Mouse (Mus musculus): ENCODE data around the gene Il17d. TPM values are rescaled to one million over a fixed set of nuclear protein-coding genes. Genes with fewer than 3 reads are reported as not detected.
A peak's percentile ranks its signal among the peaks of the same experiment; 100 is the strongest.

The Il17d gene
- polyA plus RNA-seq, 1 experiment from 2014 or later = 3.6 TPM

DNA sequence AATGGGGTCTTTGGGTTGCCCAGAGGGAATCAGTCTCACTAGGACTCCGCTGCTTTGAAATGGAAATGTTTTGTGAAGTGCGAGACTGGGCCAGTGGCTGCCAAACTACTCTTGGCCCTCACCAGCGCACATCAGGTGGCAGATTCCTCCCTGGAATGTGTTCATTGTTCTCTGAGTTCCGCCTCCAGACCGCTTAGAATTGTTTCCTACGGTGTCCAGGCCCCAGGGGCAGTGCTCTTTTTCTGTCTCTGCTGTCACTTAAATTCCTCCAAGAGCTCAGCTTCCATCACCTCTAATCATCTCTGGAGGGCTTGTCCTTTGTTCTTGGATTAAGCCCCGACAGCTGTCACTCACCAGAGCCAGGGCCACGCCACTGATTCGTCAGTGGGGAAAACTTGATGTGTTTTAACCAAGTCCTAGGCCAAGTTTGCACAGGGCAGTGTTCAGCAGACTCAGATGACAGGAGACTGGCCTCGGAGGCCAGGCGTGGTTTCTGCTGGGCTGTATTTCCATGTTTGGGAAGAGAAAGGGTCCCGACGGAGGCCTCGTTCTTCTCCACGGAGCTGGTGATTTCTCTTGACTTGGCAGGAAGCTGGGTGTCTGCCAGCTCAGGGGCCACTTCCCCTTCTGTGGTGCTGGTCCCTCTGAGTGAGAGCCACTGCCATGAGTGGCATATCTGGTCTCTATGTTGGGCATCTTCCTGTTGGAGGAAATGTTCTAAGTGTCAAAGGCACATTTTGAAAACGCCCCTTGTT is 12.9 kb downstream of the Il17d start:
- 31% methylated on average over 16 of the region's 16 CpGs for WGBS
- no peak overlapping the region for H3K9ac ChIP-seq (ENCODE audit: low read depth, low read length)
- H3K4me3 ChIP-seq (replicated peaks; ENCODE audit: low read depth, low read length) = no peak overlapping the region
- H3K36me3 ChIP-seq (ENCODE audit: insufficient read depth, low read length) = no peaks in the 10 kb centered on the region
- DNase-seq (ENCODE audit: low spot score) (peak; percentile 26), ATAC-seq (replicated peaks; ENCODE audit: low FRiP score, low read depth) (no peak)
- TF ChIP-seq CTCF (IDR thresholded peaks at IDR 0.05; ENCODE audit: low read depth) = no peak
- H3K4me1 ChIP-seq (replicated peaks; ENCODE audit: insufficient read depth, low read length) = 0 out of 2 replicates have a peak, but pooled peaks cover 4% of the 10 kb centered on the region
- H3K4me2 ChIP-seq (ENCODE audit: low read length) = no peak overlapping the region
- no peaks in the 10 kb centered on the region for H3K27me3 ChIP-seq (ENCODE audit: insufficient read depth, low read length)
- no peak overlapping the region for H3K27ac ChIP-seq
- no peaks in the 10 kb centered on the region for H3K9me3 ChIP-seq (replicated peaks; ENCODE audit: low read length)

DNA sequence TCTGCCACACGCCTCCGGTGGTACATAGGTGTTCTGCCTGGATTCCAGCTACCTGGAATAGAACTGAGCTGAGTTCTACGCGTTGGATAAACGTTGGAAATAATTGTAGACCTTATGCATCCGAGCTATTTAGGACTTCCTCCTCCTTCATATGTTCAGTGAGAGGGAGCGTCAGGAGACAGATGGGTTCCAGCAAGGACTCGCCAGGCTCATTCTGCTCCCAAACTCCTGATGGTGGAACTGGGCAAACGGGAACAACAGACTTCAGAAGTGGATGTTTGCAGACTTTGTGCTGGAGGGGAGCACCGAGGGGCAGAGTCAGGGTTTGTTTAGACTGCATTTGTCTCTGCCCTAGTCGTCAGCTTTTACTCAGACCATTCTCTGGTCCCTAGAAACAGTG is 16.1 kb downstream of the Il17d start:
- ATAC-seq (replicated peaks; ENCODE audit: low FRiP score, low read depth) (no peak), DNase-seq (ENCODE audit: low spot score) (no peak)
- Histone ChIP-seq H3K9me3 (replicated peaks; ENCODE audit: low read length) (no peaks in the 10 kb centered on the region), H3K4me1 (replicated peaks; ENCODE audit: insufficient read depth, low read length) (no peaks in the 10 kb centered on the region), H3K4me3 (replicated peaks; ENCODE audit: low read depth, low read length) (no peak overlapping the region), H3K36me3 (ENCODE audit: insufficient read depth, low read length) (no peaks in the 10 kb centered on the region), H3K27me3 (ENCODE audit: insufficient read depth, low read length) (no peaks in the 10 kb centered on the region), H3K4me2 (ENCODE audit: low read length) (no peak overlapping the region), H3K27ac (no peak overlapping the region), H3K9ac (ENCODE audit: low read depth, low read length) (no peak overlapping the region)
- 80% methylated on average over 11 of the region's 11 CpGs for WGBS
- no peak for TF ChIP-seq CTCF (IDR thresholded peaks at IDR 0.05; ENCODE audit: low read depth)

DNA sequence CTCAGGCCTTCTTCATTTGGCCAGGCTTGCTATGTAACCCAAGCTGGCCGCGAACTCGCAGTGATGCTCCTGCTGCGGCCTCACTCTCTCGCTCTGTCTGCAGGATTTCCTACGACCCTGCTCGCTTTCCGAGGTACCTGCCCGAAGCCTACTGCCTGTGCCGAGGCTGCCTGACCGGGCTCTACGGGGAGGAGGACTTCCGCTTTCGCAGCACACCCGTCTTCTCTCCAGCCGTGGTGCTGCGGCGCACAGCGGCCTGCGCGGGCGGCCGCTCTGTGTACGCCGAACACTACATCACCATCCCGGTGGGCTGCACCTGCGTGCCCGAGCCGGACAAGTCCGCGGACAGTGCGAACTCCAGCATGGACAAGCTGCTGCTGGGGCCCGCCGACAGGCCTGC is 17.7 kb downstream of the Il17d start:
- TF ChIP-seq CTCF (IDR thresholded peaks at IDR 0.05; ENCODE audit: low read depth) = no peak
- Histone ChIP-seq H3K9ac (ENCODE audit: low read depth, low read length) (no peak overlapping the region), H3K27ac (no peak overlapping the region), H3K4me1 (replicated peaks; ENCODE audit: insufficient read depth, low read length) (no peaks in the 10 kb centered on the region), H3K36me3 (ENCODE audit: insufficient read depth, low read length) (no peaks in the 10 kb centered on the region), H3K9me3 (replicated peaks; ENCODE audit: low read length) (no peaks in the 10 kb centered on the region), H3K27me3 (ENCODE audit: insufficient read depth, low read length) (no peaks in the 10 kb centered on the region), H3K4me2 (ENCODE audit: low read length) (no peak overlapping the region), H3K4me3 (replicated peaks; ENCODE audit: low read depth, low read length) (no peak overlapping the region)
- 84% methylated on average over 34 of the region's 34 CpGs for WGBS
- DNase-seq (ENCODE audit: low spot score) = no peak
- no peak for ATAC-seq (replicated peaks; ENCODE audit: low FRiP score, low read depth)

DNA sequence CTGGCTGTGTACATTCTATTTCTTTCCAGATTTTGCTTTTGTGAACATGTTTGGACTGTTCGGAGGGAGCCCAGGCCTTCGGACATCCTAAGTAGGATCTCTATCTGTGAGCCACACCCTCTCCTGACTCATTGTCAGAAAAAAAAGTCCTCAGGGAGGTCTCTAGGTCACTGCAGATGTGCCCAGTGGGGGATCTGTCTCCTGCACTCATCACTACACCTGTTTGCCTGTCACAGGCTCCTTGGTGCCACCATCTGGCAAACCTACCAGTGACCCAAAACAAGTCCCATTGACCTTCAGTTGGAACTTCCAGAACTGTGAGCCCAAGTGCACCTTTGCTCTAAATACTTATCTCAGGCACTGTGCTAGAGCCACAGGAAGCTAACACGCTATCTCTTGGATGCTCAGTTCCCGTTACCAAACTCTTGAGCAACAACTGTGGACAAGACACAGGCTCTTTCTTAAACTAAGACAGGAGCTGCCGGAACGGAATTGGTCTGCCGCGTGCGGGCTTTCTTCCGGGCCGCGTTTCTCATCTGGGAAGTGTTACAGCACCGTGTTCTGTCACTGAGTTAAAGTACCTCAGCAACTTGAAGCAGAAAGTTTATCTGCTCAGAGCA is 19.0 kb downstream of the Il17d start:
- WGBS = 91% methylated on average over 13 of the region's 13 CpGs
- Histone ChIP-seq H3K9ac (ENCODE audit: low read depth, low read length) (no peak overlapping the region), H3K27me3 (ENCODE audit: insufficient read depth, low read length) (no peaks in the 10 kb centered on the region), H3K4me3 (replicated peaks; ENCODE audit: low read depth, low read length) (no peak overlapping the region), H3K4me2 (ENCODE audit: low read length) (no peak overlapping the region), H3K36me3 (ENCODE audit: insufficient read depth, low read length) (no peaks in the 10 kb centered on the region), H3K9me3 (replicated peaks; ENCODE audit: low read length) (no peaks in the 10 kb centered on the region), H3K4me1 (replicated peaks; ENCODE audit: insufficient read depth, low read length) (no peaks in the 10 kb centered on the region), H3K27ac (no peak overlapping the region)
- DNase-seq (ENCODE audit: low spot score) (no peak), ATAC-seq (replicated peaks; ENCODE audit: low FRiP score, low read depth) (no peak)
- no peak for TF ChIP-seq CTCF (IDR thresholded peaks at IDR 0.05; ENCODE audit: low read depth)

DNA sequence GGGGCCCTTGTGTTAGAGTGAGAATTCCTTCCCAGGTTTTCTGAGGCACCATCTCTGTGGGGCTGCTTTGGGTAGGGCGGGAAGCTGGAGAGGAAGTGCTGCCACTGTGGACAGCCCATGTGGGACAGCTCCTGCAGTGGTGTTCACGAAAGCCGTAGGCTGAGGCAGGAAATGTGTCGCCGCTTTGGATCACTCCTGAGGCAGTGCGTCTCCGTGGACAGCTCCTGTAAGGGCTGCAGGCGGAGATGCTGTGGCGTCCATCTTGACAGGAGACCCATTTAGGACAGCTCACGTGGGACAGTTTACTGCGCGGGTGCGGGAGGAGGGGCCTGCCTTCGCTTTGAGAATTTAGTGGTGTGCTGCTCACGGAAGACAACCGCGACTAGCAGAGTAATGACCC is 20.9 kb downstream of the Il17d start:
- Histone ChIP-seq H3K9ac (ENCODE audit: low read depth, low read length) (no peak overlapping the region), H3K27me3 (ENCODE audit: insufficient read depth, low read length) (no peaks in the 10 kb centered on the region), H3K36me3 (ENCODE audit: insufficient read depth, low read length) (0 out of 2 replicates have a peak, but pooled peaks cover 6% of the 10 kb centered on the region), H3K27ac (no peak overlapping the region), H3K4me3 (replicated peaks; ENCODE audit: low read depth, low read length) (no peak overlapping the region), H3K9me3 (replicated peaks; ENCODE audit: low read length) (no peaks in the 10 kb centered on the region), H3K4me1 (replicated peaks; ENCODE audit: insufficient read depth, low read length) (no peaks in the 10 kb centered on the region), H3K4me2 (ENCODE audit: low read length) (no peak overlapping the region)
- no peak for ATAC-seq (replicated peaks; ENCODE audit: low FRiP score, low read depth)
- no peak for TF ChIP-seq CTCF (IDR thresholded peaks at IDR 0.05; ENCODE audit: low read depth)
- no peak for DNase-seq (ENCODE audit: low spot score)
- 89% methylated on average over 17 of the region's 17 CpGs for WGBS

DNA sequence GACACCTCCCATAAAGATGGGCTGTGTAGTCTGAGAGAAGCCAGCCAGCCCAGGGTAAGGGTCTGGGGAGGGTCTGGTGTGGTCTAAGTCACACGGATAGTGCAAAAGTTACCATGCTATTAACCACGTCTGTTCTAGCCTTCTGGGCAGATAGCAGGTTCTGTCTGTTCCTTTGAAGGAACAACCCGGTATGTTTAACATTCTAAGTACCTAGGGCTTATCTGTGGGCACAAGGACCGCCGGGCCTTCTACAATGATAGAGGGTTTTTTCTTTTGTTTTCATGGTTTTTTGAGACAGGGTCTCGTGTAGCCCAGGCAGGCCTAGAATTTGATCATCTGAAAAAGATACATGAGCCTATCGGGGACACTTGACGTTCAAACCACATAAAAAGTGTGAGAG is 21.6 kb downstream of the Il17d start:
- ATAC-seq (replicated peaks; ENCODE audit: low FRiP score, low read depth) (no peak), DNase-seq (ENCODE audit: low spot score) (no peak)
- Histone ChIP-seq H3K36me3 (ENCODE audit: insufficient read depth, low read length) (0 out of 2 replicates have a peak, but pooled peaks cover 6% of the 10 kb centered on the region), H3K27ac (no peak overlapping the region), H3K9me3 (replicated peaks; ENCODE audit: low read length) (no peaks in the 10 kb centered on the region), H3K4me1 (replicated peaks; ENCODE audit: insufficient read depth, low read length) (no peaks in the 10 kb centered on the region), H3K27me3 (ENCODE audit: insufficient read depth, low read length) (no peaks in the 10 kb centered on the region), H3K4me3 (replicated peaks; ENCODE audit: low read depth, low read length) (no peak overlapping the region), H3K9ac (ENCODE audit: low read depth, low read length) (no peak overlapping the region), H3K4me2 (ENCODE audit: low read length) (no peak overlapping the region)
- TF ChIP-seq CTCF (IDR thresholded peaks at IDR 0.05; ENCODE audit: low read depth) = no peak
- WGBS = 81% methylated on average over 8 of the region's 8 CpGs

Measured in kidney, postnatal 0 days (tissue).